Mouse (Mus musculus) MEL (cell line): ENCODE measurements around the gene Pllp. TPM values are rescaled to one million over a fixed set of nuclear protein-coding genes. Genes with fewer than 3 reads are reported as not detected.

Experiments
- DNase-seq: peaks from one replicate; pipeline ENCODE4 v3.0.0; 2011; ENCODE audit warnings: low read depth, low spot score
- H3K27ac ChIP-seq: 2 replicates; pipeline ENCODE4 v1.5.1; 2012; ENCODE audit warnings: low read depth, mild to moderate bottlenecking, control low read depth, low read length, moderate library complexity; ENCODE audit not compliant: control insufficient read depth
- H3K27me3 ChIP-seq, 2 experiments: fragments of 150-350 bp in 1 of 2; sonication (generic) in 1 of 2; 2 replicates each; pipeline ENCODE4 v1.6.1; 2012; ENCODE audit warnings: low read length in 2 of 2, mild to moderate bottlenecking in 2 of 2, improper control_type of control experiment in 1 of 2, moderate library complexity in 1 of 2; ENCODE audit not compliant: insufficient read depth in 2 of 2, control insufficient read depth in 1 of 2
- H3K36me3 ChIP-seq, 2 experiments: 2 replicates each; pipeline ENCODE4 v1.6.1; 2012 to 2014; ENCODE audit warnings: low read length in 2 of 2, improper control_type of control experiment in 1 of 2, inconsistent platforms in 1 of 2, mild to moderate bottlenecking in 1 of 2; ENCODE audit not compliant: insufficient read depth in 2 of 2, control insufficient read depth in 1 of 2
- H3K4me1 ChIP-seq, 2 experiments: fragments of 150-350 bp in 1 of 2; sonication (generic) in 1 of 2; 2 replicates each; pipeline ENCODE4 v1.6.1; 2012; ENCODE audit warnings: low read length in 2 of 2, improper control_type of control experiment in 1 of 2, mild to moderate bottlenecking in 1 of 2; ENCODE audit not compliant: insufficient read depth in 2 of 2, control insufficient read depth in 1 of 2
- H3K4me3 ChIP-seq, 2 experiments: fragments of 150-350 bp in 1 of 2; sonication (generic) in 1 of 2; 2 replicates each; pipeline ENCODE4 v1.5.1; 2012; ENCODE audit warnings: low read depth in 2 of 2, low read length in 2 of 2, mild to moderate bottlenecking in 2 of 2, moderate library complexity in 2 of 2, control low read depth in 1 of 2, improper control_type of control experiment in 1 of 2; ENCODE audit not compliant: control insufficient read depth in 1 of 2, insufficient read depth in 1 of 2
- H3K79me2 ChIP-seq: 2 replicates; pipeline ENCODE4 v1.6.1; 2012; ENCODE audit warnings: mild to moderate bottlenecking, low read length, moderate library complexity; ENCODE audit not compliant: control insufficient read depth, poor library complexity, insufficient read depth
- H3K9ac ChIP-seq: 2 replicates; pipeline ENCODE4 v1.6.1; 2012; ENCODE audit warnings: low read depth, mild to moderate bottlenecking, control low read depth, low read length, moderate library complexity; ENCODE audit not compliant: control insufficient read depth, poor library complexity, severe bottlenecking
- H3K9me3 ChIP-seq: fragments of 150-350 bp; sonication (generic); replicated peaks from 2 replicates; pipeline ENCODE4 v1.6.1; 2012; ENCODE audit warnings: mild to moderate bottlenecking, low read length, improper control_type of control experiment, moderate library complexity; ENCODE audit not compliant: insufficient read depth
- BHLHE40 ChIP-seq: IDR thresholded peaks from 2 replicates; pipeline ENCODE4 v1.6.1; 2012; ENCODE audit warnings: low read depth, mild to moderate bottlenecking, inconsistent platforms, low read length, improper control_type of control experiment, borderline replicate concordance
- CHD1 ChIP-seq: IDR thresholded peaks from 2 replicates; pipeline ENCODE4 v1.6.1; 2012; ENCODE audit warnings: low read depth, mild to moderate bottlenecking, inconsistent platforms, low read length, improper control_type of control experiment
- CHD2 ChIP-seq: IDR thresholded peaks from 2 replicates; pipeline ENCODE4 v1.6.1; 2011; ENCODE audit warnings: low read length, improper control_type of control experiment
- ETS1 ChIP-seq: IDR thresholded peaks from 2 replicates; pipeline ENCODE4 v1.6.1; 2012; ENCODE audit warnings: low read depth, mild to moderate bottlenecking, inconsistent platforms, low read length, improper control_type of control experiment, moderate library complexity
- GABPA ChIP-seq: IDR thresholded peaks from 2 replicates; pipeline ENCODE4 v1.6.1; 2012; ENCODE audit warnings: low read depth, mild to moderate bottlenecking, inconsistent platforms, low read length, improper control_type of control experiment, moderate library complexity
- KAT2A ChIP-seq: conservative IDR thresholded peaks from 2 replicates; pipeline ENCODE4 v1.6.1; 2012; ENCODE audit warnings: low read depth, low read length, improper control_type of control experiment, inconsistent platforms
- MAFK ChIP-seq: IDR thresholded peaks from 2 replicates; pipeline ENCODE4 v1.6.1; 2011; ENCODE audit warnings: low read depth, mild to moderate bottlenecking, low read length, improper control_type of control experiment, borderline replicate concordance
- MAZ ChIP-seq: IDR thresholded peaks from 2 replicates; pipeline ENCODE4 v1.6.1; 2012; ENCODE audit warnings: low read depth, mild to moderate bottlenecking, inconsistent platforms, low read length, improper control_type of control experiment
- MEF2A ChIP-seq: IDR thresholded peaks from 2 replicates; pipeline ENCODE4 v1.6.1; 2014; ENCODE audit warnings: low read depth, mild to moderate bottlenecking, inconsistent platforms, low read length, improper control_type of control experiment; ENCODE audit not compliant: poor library complexity, insufficient replicate concordance, severe bottlenecking; ENCODE audit errors: extremely low read depth
- MYB ChIP-seq: IDR thresholded peaks from 2 replicates; pipeline ENCODE4 v1.6.1; 2011; ENCODE audit warnings: mild to moderate bottlenecking, low read depth, low read length, improper control_type of control experiment
- NELFE ChIP-seq: IDR thresholded peaks from 2 replicates; pipeline ENCODE4 v1.6.1; 2011; ENCODE audit warnings: low read depth, low read length, improper control_type of control experiment
- NRF1 ChIP-seq: IDR thresholded peaks from 2 replicates; pipeline ENCODE4 v1.6.1; 2014; ENCODE audit warnings: low read depth, mild to moderate bottlenecking, inconsistent platforms, low read length, improper control_type of control experiment, moderate library complexity; ENCODE audit not compliant: poor library complexity, insufficient read depth, severe bottlenecking
- POLR2A ChIP-seq, 2 experiments: IDR thresholded peaks; 2 replicates each; pipeline ENCODE4 v1.6.1; 2011 to 2012; ENCODE audit warnings: low read length in 2 of 2, mild to moderate bottlenecking in 2 of 2, control low read depth in 1 of 2, improper control_type of control experiment in 1 of 2, low read depth in 1 of 2, moderate library complexity in 1 of 2; ENCODE audit not compliant: control insufficient read depth in 1 of 2, insufficient read depth in 1 of 2, poor library complexity in 1 of 2
- RAD21 ChIP-seq: IDR thresholded peaks from 2 replicates; pipeline ENCODE4 v1.6.1; 2011; ENCODE audit warnings: mild to moderate bottlenecking, low read depth, low read length, improper control_type of control experiment
- SIN3A ChIP-seq: IDR thresholded peaks from 2 replicates; pipeline ENCODE4 v1.6.1; 2012; ENCODE audit warnings: low read length, improper control_type of control experiment, inconsistent platforms
- TAL1 ChIP-seq: IDR thresholded peaks from 2 replicates; pipeline ENCODE4 v1.6.1; 2012; ENCODE audit warnings: mild to moderate bottlenecking, inconsistent platforms, low read length, moderate library complexity, mixed read lengths
- TCF12 ChIP-seq: IDR thresholded peaks from 2 replicates; pipeline ENCODE4 v1.6.1; 2014; ENCODE audit warnings: low read depth, mild to moderate bottlenecking, inconsistent platforms, low read length, improper control_type of control experiment, moderate library complexity
- UBTF ChIP-seq: IDR thresholded peaks from 2 replicates; pipeline ENCODE4 v1.6.1; 2012; ENCODE audit warnings: low read depth, mild to moderate bottlenecking, inconsistent platforms, low read length, improper control_type of control experiment, moderate library complexity, borderline replicate concordance; ENCODE audit not compliant: insufficient read depth
- ZNF384 ChIP-seq: IDR thresholded peaks from 2 replicates; pipeline ENCODE4 v1.6.1; 2012; ENCODE audit warnings: low read depth, mild to moderate bottlenecking, inconsistent platforms, low read length, improper control_type of control experiment
- polyA plus RNA-seq, 2 experiments: library from polyadenylated mRNA; stranded (reverse) in 1 of 2; unstranded in 1 of 2; fragments of >175 nt in 1 of 2; fragments of >200 nt in 1 of 2; gene quantifications; 2 replicates each; pipeline versions ENCODE4 v1.2.1 to v1.2.4; 2012; ENCODE audit warnings: low replicate concordance in 2 of 2, low read depth in 1 of 2; ENCODE audit not compliant: insufficient read length in 2 of 2, insufficient read depth in 1 of 2, missing spikeins in 1 of 2
- total RNA-seq: library from RNA; depleted of rRNA; stranded (reverse); fragments of 300-350 nt; gene quantifications from 2 replicates; pipeline ENCODE4 v1.2.3, GENCODE M21; 2012; rRNA removed

Gene Pllp
- total RNA-seq (not detected in 2 replicates), polyA plus RNA-seq (under 1 TPM in 1 of 2 experiments, not detected in 1; 0.06 TPM)

DNA sequence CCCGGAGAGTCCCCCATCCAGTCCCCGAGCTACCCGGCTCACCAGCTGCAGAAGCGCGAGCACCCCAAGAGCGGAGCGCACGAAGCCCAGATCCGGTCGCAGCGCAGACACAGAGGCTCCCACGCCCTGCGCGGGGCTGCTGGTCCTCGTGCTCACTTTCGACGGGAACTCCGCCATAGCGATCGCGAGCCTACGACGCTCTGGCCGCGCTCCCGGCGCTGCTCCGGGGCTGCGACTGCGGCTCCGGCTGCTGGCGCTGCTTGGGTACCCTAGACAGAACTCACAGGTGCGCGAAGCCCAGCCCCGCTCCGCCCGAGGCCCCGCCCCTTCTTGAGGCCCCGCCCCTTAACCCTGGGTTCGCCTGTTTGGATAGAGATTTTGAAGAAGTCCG is at the start of gene Pllp:
TSS of gene Pllp (minus strand) at position 285 of the 391 bp plus-strand sequence.
- no peak within 1 kb of the TSS for H3K9ac ChIP-seq
- no peak for DNase-seq
- no peak for TF ChIP-seq CHD1
- no peak for TF ChIP-seq POLR2A (IDR thresholded peaks at IDR 0.05; ENCODE audit: control insufficient read depth in 1 of 2, insufficient read depth in 1 of 2, low read depth in 1 of 2, low read length in 2 of 2, poor library complexity in 1 of 2)
- TF ChIP-seq UBTF: no peak
- no peak for TF ChIP-seq RAD21
- TF ChIP-seq CHD2: no peak
- TF ChIP-seq MYB: no peak
- TF ChIP-seq NRF1: no peak
- TF ChIP-seq ZNF384: no peak
- no peak for TF ChIP-seq MAZ
- TF ChIP-seq MEF2A: no peak

DNA sequence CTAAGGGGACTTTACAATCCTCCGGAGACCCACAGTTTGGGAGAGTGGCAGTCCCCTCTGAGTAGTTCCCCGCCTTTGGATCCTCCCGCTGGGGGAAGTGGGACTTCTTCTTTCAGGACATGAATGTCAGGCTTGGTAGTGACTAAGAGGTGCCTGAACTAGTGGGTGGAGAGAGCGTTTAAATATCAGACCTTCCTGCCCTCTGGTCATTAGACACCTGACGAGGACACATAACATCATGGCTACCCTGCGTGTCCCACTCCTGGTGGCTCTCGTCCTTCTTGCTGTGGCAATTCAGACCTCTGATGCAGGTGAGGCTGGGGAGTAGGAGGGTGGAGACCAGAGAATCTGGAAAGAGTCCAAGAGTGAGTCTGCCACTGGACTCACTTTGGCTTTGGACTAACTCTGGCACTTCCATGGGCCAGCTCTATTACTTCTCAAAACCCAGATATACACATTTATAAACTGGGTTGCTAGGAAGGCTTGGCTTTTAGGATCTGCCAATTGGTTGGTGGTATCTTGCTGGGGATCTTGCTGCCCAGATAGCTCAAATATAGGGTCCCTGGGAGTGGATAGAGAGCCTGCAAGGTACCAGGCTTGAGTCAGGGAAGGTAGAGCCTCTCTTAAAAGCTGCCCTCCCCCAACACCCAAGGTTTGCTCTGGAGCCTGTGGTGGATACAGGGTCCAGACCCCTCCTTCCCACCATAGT is 49.6 kb upstream of the Pllp start, which contains the start of gene Ccl22:
TSS of gene Ccl22 (plus strand) at position 115 of the 709 bp plus-strand sequence.
- peaks cover 9 to 11% of the 10 kb centered on the region in 2 experiments for H3K27me3 ChIP-seq
- TF ChIP-seq SIN3A: no peak
- no peak for TF ChIP-seq GABPA
- TF ChIP-seq ETS1: no peak
- TF ChIP-seq NELFE: no peak
- TF ChIP-seq NRF1: no peak
- TF ChIP-seq MYB: no peak
- TF ChIP-seq UBTF: no peak
- no peak for TF ChIP-seq TAL1
- no peak for TF ChIP-seq MAFK
- TF ChIP-seq TCF12: no peak
- no peak for TF ChIP-seq KAT2A
- TF ChIP-seq CHD1: no peak
- no peak for TF ChIP-seq BHLHE40
- DNase-seq: no peak
- H3K36me3 ChIP-seq: no peaks in the 10 kb centered on the region
- no peaks in the 10 kb centered on the region for H3K4me1 ChIP-seq
- H3K9ac ChIP-seq: no peak within 1 kb of the TSS
- no peaks in the 10 kb centered on the region for H3K9me3 ChIP-seq
- no peak within 1 kb of the TSS for H3K4me3 ChIP-seq
- H3K27ac ChIP-seq: no peak within 1 kb of the TSS
- H3K79me2 ChIP-seq: no peaks in the 10 kb centered on the region

More for the DNA sequence above, at the start of gene Pllp:
- no peaks in the 10 kb centered on the region for H3K9me3 ChIP-seq
- peaks cover 0 to 3% of the 10 kb centered on the region in 2 experiments; a peak in 3 of 4 replicates for H3K27me3 ChIP-seq
- H3K27ac ChIP-seq: no peak within 1 kb of the TSS
- H3K4me1 ChIP-seq: no peaks in the 10 kb centered on the region
- no peak within 1 kb of the TSS for H3K4me3 ChIP-seq
- no peaks in the 10 kb centered on the region for H3K79me2 ChIP-seq
- H3K36me3 ChIP-seq: no peaks in the 10 kb centered on the region
